Mouse (Mus musculus): ENCODE measurements around the gene Bcl2l13. TPM values are rescaled to one million over a fixed set of nuclear protein-coding genes. Genes with fewer than 3 reads are reported as not detected.

Gene Bcl2l13
- total and polyA plus RNA-seq, 3 experiments, result 24.6 to 46.6 (median 25.5) TPM

DNA sequence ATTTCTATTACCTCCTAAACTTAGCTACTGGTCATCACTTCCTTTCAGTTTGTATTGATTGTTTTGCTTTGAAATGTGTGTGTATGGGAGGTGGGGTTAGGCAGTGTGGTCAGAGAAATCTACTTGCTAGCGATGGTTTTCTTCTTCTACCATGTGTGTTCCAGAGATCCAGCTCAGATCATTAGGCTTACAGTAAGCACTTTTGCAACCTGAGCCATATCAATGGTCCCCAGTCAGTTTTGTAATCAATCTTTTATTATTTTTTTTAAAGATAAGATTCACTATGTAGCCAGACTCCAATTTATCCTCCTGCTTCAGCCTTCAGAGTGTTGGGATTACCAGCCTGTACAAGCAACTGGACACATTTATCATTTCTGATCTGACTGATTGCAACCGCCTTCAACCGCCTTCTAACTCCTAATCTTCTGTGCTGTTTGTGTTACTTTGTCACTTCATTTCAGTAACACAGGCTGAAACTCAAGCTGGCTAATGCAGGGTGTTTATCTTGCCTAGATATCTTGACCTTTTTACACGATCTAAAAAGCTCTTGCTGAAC is 1.2 kb upstream of the Bcl2l13 start:
- H3K79me2 ChIP-seq (replicated peaks; ENCODE audit: control insufficient read depth, extremely low read depth, insufficient read depth, poor library complexity, severe bottlenecking), result peaks cover 19% of the 10 kb centered on the region
- H3K4me1 ChIP-seq (ENCODE audit: control insufficient read depth in 1 of 2, insufficient read depth in 2 of 2), result peaks cover 0 to 9% of the 10 kb centered on the region in 2 experiments; a peak in 2 of 4 replicates
- H3K4me2 ChIP-seq (ENCODE audit: insufficient read depth, low read depth, poor library complexity, severe bottlenecking), result no peak overlapping the region
- no peak overlapping the region for H3K9ac ChIP-seq (ENCODE audit: insufficient read depth, low read depth)
- no peak for TF ChIP-seq TBP (conservative IDR thresholded peaks at IDR 0.05; ENCODE audit: low read depth, low read length)
- TF ChIP-seq HCFC1 (IDR thresholded peaks at IDR 0.05; ENCODE audit: low read depth, low read length), result no peak
- no peak for TF ChIP-seq POLR2AphosphoS2 (IDR thresholded peaks at IDR 0.05; ENCODE audit: low read depth, low read length)
- no peak for TF ChIP-seq ZMIZ1 (IDR thresholded peaks at IDR 0.05; ENCODE audit: low read depth, low read length)
- no peak for TF ChIP-seq MYC (IDR thresholded peaks at IDR 0.05; ENCODE audit: low read depth, low read length)
- no peak for TF ChIP-seq MAX (IDR thresholded peaks at IDR 0.05; ENCODE audit: low read length)
- TF ChIP-seq ELF1 (IDR thresholded peaks at IDR 0.05; ENCODE audit: low read depth, low read length), result no peak
- no peak for TF ChIP-seq JUN (IDR thresholded peaks at IDR 0.05; ENCODE audit: insufficient read depth, low read depth, low read length)
- TF ChIP-seq TCF12 (IDR thresholded peaks at IDR 0.05; ENCODE audit: low read depth, low read length), result no peak
- no peak for TF ChIP-seq RAD21 (IDR thresholded peaks at IDR 0.05; ENCODE audit: low read depth, low read length)
- no peak for TF ChIP-seq RCOR1 (conservative IDR thresholded peaks at IDR 0.05; ENCODE audit: low read depth, low read length)
- TF ChIP-seq BHLHE40 (IDR thresholded peaks at IDR 0.05; ENCODE audit: low read depth, low read length), result no peak
- no peak for TF ChIP-seq NRF1 (IDR thresholded peaks at IDR 0.05; ENCODE audit: low read depth, low read length)
- TF ChIP-seq USF2 (conservative IDR thresholded peaks at IDR 0.05; ENCODE audit: low read depth, low read length), result no peak
- TF ChIP-seq GABPA (IDR thresholded peaks at IDR 0.05; ENCODE audit: insufficient replicate concordance, low read depth, low read length), result no peak
- no peak for TF ChIP-seq MAZ (IDR thresholded peaks at IDR 0.05; ENCODE audit: low read depth, low read length)
- TF ChIP-seq IRF4 (IDR thresholded peaks at IDR 0.05; ENCODE audit: low read depth, low read length), result no peak
- no peak for TF ChIP-seq MXI1 (IDR thresholded peaks at IDR 0.05; ENCODE audit: low read depth, low read length)
- H3K27ac ChIP-seq (ENCODE audit: insufficient read depth, low read depth), result no peak overlapping the region
- H3K36me3 ChIP-seq (replicated peaks in 1 of 2; ENCODE audit: control insufficient read depth in 1 of 2, insufficient read depth in 1 of 2, low read length in 1 of 2), result peaks cover 0 to 8% of the 10 kb centered on the region in 2 experiments
- dilution Hi-C loops (cut with MboI; ENCODE audit: extremely low pct_ligation_motif_present, extremely low pct_unique_long_range_greater_than_20kb, low sequenced_read_pairs) (no loop called here), in situ Hi-C loops (cut with MboI; ENCODE audit: low pct_ligation_motif_present, low pct_unique_long_range_greater_than_20kb, low sequenced_read_pairs) (no loop called here)
- H3K27me3 ChIP-seq (replicated peaks), result no peaks in the 10 kb centered on the region
- H3K9me3 ChIP-seq (replicated peaks; ENCODE audit: low read length), result peaks cover 3% of the 10 kb centered on the region
- H3K4me3 ChIP-seq (replicated peaks in 1 of 3; ENCODE audit: low read depth in 2 of 3, low read length in 2 of 3, poor library complexity in 1 of 3), result no peak overlapping the region
- DNase-seq (ENCODE audit: extremely low read depth), result no peak

DNA sequence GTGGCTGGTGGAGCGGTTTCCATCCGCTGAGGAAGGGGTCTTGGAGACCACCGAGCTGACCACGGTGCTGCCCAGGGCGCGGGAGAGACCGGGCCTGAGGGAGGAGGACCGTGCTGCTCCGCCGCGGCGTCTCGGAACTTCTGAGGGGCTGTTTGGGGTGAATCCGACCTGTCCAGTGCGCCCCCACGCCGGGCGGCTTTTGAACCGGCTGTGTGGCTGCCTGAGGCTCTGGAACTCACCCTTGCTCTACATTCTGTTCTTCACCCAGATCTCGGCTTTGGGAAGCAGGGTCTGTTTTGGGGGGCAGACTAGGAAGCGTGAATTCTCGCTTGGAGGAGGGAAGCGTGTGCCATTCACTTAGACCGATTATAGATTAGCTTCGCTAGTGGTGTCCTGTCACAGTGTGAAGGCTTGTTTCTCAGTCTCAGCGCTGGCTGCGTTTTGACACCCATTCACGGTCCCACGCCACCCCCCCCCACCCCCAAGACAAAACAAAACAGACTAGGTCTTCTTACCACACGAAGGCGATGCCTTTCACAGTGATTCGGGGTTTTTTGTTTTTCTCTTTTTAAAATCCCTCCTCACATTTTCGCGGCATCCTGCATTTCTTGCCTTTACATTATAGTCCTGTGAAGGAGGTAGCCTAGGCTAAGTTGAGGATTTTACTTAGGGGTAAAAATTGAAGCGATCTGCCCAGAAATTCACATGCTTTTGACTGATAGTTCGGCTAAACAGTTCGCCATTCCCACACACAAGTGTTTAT is 558 bp downstream of the Bcl2l13 start:
- peaks cover 21% of the 10 kb centered on the region for H3K79me2 ChIP-seq (replicated peaks; ENCODE audit: control insufficient read depth, extremely low read depth, insufficient read depth, poor library complexity, severe bottlenecking)
- peaks cover 3% of the 10 kb centered on the region for H3K9me3 ChIP-seq (replicated peaks; ENCODE audit: low read length)
- TF ChIP-seq MEF2A (IDR thresholded peaks at IDR 0.05; ENCODE audit: borderline replicate concordance, low read depth, low read length) (no peak), KAT2A (IDR thresholded peaks at IDR 0.05; ENCODE audit: insufficient replicate concordance, low read length) (0 out of 2 replicates have a peak, but pooled peaks have one; percentile 6), UBTF (IDR thresholded peaks at IDR 0.05; ENCODE audit: low read depth, low read length) (peak; percentile 52; the same call in 1 of the 2 replicates)
- no peak for DNase-seq (ENCODE audit: extremely low read depth)
- dilution Hi-C loops (cut with MboI; ENCODE audit: extremely low pct_ligation_motif_present, extremely low pct_unique_long_range_greater_than_20kb, low sequenced_read_pairs) (no loop called here), in situ Hi-C loops (cut with MboI; ENCODE audit: low pct_ligation_motif_present, low pct_unique_long_range_greater_than_20kb, low sequenced_read_pairs) (no loop called here)
- peak overlapping the region; percentile 98 for H3K9ac ChIP-seq (ENCODE audit: insufficient read depth, low read depth)
- peaks cover 0 to 13% of the 10 kb centered on the region in 2 experiments for H3K36me3 ChIP-seq (replicated peaks in 1 of 2; ENCODE audit: control insufficient read depth in 1 of 2, insufficient read depth in 1 of 2, low read length in 1 of 2)
- peaks cover 0 to 12% of the 10 kb centered on the region in 2 experiments; a peak in 2 of 4 replicates for H3K4me1 ChIP-seq (ENCODE audit: control insufficient read depth in 1 of 2, insufficient read depth in 2 of 2)
- peak overlapping the region; percentile 84 to 98 (median 97) for H3K4me3 ChIP-seq (replicated peaks in 1 of 3; ENCODE audit: low read depth in 2 of 3, low read length in 2 of 3, poor library complexity in 1 of 3)
- peak overlapping the region; percentile 78 for H3K27ac ChIP-seq (ENCODE audit: insufficient read depth, low read depth)
- no peaks in the 10 kb centered on the region for H3K27me3 ChIP-seq (replicated peaks)
- H3K4me2 ChIP-seq (ENCODE audit: insufficient read depth, low read depth, poor library complexity, severe bottlenecking), result peak overlapping the region; percentile 76
